Mouse (Mus musculus) liver, adult 2 months (tissue): Measurements from ENCODE around the gene Nup62.

Source experiments
- CTCF ChIP-seq: fragments of 200-500 bp; IDR thresholded peaks from 2 replicates; pipeline ENCODE4 v1.5.1; 2011; ENCODE audit warnings: low read depth, low read length, control low read depth
- POLR2A ChIP-seq: fragments of 200-500 bp; IDR thresholded peaks from 2 replicates; pipeline ENCODE4 v1.6.1; 2011; ENCODE audit warnings: low read length, control low read depth; ENCODE audit not compliant: insufficient read depth; ENCODE audit errors: extremely low read depth

DNA sequence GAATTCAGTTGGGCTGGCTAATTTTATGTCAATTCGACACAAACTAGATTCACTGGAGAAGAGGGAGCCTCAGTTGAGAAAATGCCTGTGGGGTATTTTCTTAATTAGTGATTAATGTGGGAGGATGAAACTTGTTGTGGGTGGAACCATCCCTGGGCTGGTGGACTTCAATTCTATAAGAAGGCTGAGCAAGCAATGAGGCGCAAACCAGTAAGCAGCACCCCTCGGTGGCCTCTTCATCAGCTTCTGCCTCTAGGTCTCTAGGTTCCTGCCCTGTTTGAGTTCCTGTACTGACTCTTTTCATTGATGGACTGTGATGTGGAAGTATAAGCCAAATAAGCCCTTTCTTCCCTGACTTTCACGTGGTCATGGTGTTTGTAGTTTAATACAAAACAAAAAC lies 5.5 kb upstream of the Nup62 start:
- TF ChIP-seq CTCF = no peak
- TF ChIP-seq POLR2A = no peak
